Mouse (Mus musculus) spleen, postnatal 36 days (tissue): ENCODE results near the gene Flnb.

ENCODE experiments used
- DNase-seq, 2 experiments: peaks; one replicate each; pipeline ENCODE4 v3.0.0; 2022; ENCODE audit warnings: low spot score in 2 of 2, mixed read lengths in 1 of 2

Gene Flnb

DNA sequence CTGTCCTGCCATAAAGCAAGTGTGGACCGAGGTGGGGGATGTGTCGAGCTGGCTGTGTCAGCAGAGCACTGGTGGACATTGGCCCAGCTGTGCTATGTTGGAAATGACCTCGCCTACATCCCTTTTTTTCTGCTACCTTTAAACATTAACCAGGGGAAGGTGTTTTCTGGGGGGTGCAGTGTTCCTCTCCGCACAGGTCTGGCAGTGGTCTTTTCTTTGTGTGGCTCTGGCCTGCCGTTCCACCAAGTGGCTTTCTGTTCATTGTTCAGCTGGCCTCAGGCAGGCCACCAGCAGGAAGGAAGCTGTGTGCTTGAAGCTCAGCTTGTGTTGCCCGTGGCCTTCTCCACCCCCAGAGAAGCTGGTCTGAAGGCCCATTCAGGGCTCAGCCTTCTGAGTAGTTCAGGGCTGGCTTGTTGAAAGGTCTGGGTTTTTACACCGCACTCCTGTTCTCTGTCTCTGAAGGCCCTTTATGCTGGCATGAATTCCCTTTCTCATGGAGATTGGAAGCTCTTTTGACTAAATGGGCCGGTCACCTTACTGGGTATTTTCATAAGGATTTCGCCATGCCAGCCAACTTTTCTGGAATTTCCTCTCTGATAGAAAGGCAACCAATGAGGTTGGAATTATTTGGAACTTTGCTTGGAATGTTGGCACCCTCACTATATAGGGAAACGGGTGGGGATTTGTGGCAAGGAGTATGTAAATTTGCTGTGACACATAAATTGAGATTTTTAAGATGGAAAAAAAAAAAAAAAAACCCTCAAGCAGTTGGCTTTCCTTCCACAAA lies 8.6 kb downstream of the Flnb start:
- no peak for DNase-seq

GRCm38 (mm10) chr14:7829181-7829580 lies 11.4 kb downstream of the Flnb start:
- no peak for DNase-seq

- no peak for DNase-seq
Observed at GRCm38 (mm10) chr14:7831770-7832439, 14.1 kb downstream of the Flnb start.

- DNase-seq: no peak
Observed at GRCm38 (mm10) chr14:7832440-7832783, 14.7 kb downstream of the Flnb start.

DNA sequence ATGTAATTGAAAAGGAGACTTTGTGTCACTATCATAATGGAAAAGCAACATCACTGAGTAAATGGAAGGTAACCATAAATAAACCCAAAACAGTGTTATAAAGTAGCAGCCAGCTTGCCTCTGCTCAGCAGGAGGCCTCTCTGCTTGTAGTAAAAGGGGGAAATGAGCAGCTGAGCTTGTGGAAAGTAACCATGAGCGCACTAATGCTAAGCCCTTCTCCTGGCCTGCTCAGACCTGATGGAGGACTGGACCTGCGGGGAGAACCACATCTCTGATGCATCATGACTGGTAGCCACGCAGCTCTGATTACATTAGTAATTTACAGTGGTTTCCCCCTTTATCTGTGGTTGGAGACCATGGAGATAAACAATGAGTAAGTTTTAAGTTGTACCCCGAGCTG lies 15.7 kb downstream of the Flnb start:
- DNase-seq: no peak

DNA sequence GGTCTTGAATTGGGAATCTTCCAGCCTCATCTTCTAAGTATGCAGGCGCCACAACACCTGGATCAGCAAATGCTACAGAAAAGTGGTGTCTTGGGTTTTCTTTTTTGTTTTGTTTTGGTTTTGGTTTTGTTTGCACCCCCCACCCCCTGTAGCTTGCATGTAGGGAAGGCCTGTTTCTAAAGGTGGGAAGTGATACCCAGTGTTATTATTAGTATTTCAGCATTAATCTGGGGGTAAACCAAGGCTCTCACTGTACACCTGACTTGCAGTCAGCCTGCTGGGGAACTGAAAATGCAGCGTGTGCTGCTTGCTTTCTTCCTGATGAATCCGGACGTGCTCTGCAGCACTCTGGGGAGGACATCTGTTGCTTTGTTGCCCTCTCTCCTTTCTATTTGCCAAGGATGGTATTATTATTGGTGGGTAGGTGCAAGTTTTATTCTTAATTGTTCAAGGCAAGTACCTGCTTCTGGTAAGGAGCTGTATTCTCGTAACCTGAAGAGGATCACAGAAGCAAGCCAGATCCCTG lies 20.9 kb downstream of the Flnb start:
- no peak for DNase-seq

- no peak for DNase-seq
Observed at GRCm38 (mm10) chr14:7839950-7840514, 22.3 kb downstream of the Flnb start.

DNA sequence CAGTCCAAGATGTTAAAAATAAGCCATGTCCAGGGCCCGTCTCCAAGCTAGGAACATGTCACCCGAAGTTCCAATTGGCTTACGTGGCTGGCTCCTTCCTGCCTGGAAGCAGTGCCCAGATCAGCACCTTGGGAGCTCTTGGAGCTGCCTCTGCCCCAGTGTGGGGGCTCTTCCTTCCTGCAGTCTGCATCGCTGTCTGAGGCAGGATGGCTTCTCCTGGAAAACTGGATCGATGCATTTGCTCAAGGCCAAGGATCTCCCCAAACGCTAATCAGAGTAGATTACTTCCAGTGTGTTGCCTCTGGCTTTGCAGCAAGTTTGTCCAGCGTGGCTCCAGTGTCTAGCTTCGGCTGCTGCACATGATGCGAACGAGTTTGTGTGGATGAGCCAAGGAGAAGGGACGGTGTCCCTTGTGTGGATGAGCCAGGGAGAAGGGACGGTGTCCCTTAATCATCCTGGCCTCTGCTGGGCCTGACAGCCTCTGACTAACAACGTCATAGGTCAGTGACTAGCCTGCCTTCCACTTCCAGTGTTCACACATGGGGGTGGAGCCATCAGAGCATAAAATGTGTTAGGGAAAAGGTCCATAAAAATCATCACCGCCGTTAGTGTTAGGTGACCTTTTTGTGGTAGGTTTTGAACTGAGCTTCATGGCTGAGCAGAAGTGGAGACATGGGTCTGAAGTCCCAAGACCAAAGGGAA lies 25.0 kb downstream of the Flnb start:
- DNase-seq: no peak

DNA sequence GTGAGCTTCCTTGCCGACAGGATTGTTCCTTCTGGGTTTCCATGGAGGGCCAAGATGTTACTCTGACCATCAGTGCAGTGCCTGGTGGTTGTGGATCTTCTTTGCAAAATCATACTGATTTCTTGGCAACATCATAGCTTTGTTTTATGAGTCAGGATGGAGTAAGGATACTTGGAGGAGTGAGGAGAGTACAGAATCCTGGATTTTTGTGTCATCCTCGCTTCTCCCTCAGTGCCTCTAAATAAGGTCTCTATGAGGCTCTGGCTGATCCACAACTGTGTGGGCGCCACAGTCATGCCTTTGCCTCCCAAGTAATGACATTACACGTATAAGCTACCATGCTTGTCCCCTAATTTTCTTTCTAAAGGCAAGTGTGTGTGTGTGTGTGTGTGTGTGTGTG lies 28.9 kb downstream of the Flnb start:
- DNase-seq: no peak

- no peak for DNase-seq
Observed at GRCm38 (mm10) chr14:7847746-7848232, 30.0 kb downstream of the Flnb start.

DNA sequence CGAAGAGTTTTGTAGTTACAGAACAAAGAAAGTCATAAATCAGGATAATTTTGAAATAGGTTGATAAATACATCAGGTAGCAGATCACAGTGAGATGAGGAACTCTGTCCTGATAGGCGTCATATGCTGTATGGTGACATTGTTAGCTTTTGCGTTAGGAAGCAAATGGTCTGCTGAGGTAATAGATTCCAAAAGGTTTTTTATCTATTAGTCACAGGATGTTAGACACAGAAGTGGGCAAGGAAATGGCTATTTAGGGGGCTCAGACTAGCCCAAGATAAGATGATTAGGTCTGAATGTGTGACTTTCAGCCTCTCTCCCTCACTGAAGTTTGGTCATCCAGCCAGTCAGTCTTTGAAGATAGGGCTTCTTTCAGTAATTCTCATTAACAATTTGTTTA lies 33.2 kb downstream of the Flnb start:
- DNase-seq: no peak

GRCm38 (mm10) chr14:7851543-7852065 lies 33.8 kb downstream of the Flnb start:
- peak in 1 of 2 experiments; percentile 8 for DNase-seq

DNA sequence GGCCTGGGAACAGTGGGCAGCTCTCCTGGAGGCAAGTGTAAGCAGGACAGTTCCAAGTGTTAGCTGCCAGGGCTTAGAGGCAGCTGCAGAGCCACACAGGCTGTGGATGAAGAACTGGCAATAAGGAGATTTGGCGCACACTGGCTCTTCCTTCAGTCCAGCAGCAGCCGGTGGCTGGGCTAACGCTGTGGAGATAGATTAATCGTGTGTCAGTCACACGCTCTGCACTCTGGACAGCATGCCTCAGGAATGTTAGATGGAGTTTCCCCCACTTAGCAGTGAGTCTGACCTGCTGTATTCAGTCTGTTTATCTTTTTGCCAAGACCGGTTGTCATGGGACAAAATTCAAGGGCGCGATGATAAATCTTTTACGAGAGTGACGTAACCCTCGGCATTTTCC lies 35.9 kb downstream of the Flnb start:
- DNase-seq: peak in 1 of 2 experiments; percentile 9

DNA sequence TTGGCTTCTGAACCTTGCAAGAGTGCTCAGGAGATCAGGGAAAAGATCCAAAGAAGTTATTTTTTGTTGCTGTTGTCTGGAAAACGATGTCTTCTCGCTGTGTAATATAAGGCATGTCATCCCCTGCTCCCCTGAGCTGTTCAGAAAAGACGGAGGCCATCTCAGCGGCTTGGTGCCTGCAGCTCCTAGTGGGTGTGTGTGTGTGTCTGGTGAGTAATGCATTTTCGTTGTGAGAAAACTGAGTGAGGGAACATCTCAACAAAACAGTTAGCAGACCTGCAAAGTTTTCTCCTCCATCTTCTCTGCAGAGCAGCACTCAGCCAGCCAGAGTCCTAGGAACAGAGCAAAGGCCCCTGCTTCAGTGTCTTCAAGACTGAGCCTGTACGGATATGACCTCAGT lies 36.6 kb downstream of the Flnb start:
- DNase-seq: no peak

- no peak for DNase-seq
Observed at GRCm38 (mm10) chr14:7855101-7855500, 37.3 kb downstream of the Flnb start.

- no peak for DNase-seq
Observed at GRCm38 (mm10) chr14:7855501-7855900, 37.7 kb downstream of the Flnb start.

GRCm38 (mm10) chr14:7856348-7856747 lies 38.6 kb downstream of the Flnb start:
- no peak for DNase-seq

GRCm38 (mm10) chr14:7857835-7858234 lies 40.1 kb downstream of the Flnb start:
- DNase-seq: no peak

GRCm38 (mm10) chr14:7858430-7858829 lies 40.7 kb downstream of the Flnb start:
- DNase-seq: no peak

GRCm38 (mm10) chr14:7860525-7861154 lies 42.9 kb downstream of the Flnb start:
- DNase-seq: no peak

DNA sequence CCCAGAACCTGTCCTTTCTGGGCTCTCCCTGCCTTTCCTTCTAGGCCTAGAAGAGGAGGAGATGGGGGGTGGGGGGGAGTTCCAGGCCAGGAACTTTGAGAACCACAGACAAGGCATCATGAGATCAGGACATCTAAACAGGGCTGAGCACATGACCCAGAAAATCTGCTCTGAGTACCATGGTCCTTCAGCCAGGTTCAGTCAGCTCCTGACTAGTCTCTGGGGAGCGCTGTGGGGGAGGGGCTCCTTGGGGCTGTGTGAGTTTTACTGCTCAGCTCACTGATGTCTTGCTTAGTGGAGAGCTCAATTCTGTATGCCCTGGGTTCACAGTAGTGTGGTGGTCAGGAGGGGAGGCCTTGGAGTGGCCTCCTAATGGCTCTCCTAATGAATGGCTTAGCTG lies 43.5 kb downstream of the Flnb start:
- DNase-seq: no peak
